Mouse (Mus musculus) liver, postnatal 0 days (tissue): ENCODE measurements around the gene Tiam1.

Experiments
- CTCF ChIP-seq: sonication (generic); IDR thresholded peaks from 2 replicates; pipeline ENCODE4 v1.5.1; 2016; ENCODE audit warnings: antibody characterized with exemption, low read depth
- EP300 ChIP-seq: IDR thresholded peaks from 2 replicates; pipeline ENCODE4 v1.6.1; 2016; ENCODE audit warnings: antibody characterized with exemption, low read depth, mild to moderate bottlenecking

DNA sequence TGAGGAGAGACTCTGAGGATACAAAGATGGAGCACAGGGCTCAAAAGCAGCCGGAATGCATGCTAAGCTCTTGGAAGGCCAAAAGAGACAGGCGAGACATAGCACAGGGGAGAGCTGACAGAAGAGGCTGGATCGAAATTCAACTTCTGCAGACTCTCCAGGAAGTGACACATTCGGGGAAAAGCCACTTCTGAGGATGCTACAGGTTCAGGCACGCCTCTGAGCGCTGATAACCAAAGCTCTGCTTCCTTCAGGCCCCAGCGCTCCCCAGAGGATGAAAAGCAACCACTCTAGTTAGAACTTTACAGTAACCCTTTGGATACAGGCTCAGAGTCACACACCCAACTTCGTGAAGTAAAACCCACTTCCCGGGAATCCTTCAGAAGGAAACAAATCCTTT lies 306.5 kb downstream of the Tiam1 start:
- TF ChIP-seq CTCF (no peak), EP300 (no peak)
